Mouse (Mus musculus): ENCODE results near the gene Hdgfl2.

DNA sequence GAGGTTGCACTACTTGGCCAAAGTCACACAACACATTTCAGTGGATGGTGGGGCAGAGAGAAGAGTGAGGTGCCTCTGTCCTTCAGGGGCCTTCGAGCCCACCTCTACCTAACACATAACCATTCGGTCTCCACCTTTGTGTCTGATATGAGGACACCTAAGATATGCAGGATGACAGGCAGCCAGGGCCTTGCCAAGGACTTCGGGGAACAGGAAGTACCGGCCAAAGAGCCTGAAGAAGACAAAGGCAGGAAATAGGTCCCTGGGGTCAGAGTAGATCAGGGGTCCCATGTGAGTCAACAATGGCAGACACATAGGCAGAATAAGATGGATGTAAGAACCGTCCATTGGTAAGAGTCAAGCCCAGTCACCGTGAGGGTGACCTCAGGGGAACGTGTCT lies 57.1 kb downstream of the Hdgfl2 start:
- TF ChIP-seq CTCF (IDR thresholded peaks at IDR 0.05; ENCODE audit: low read depth) (no peak), EP300 (optimal IDR thresholded peaks at IDR 0.05) (no peak)

All from stomach, postnatal 0 days (tissue).